Mouse (Mus musculus) midbrain, embryonic 13.5 days (tissue): ENCODE measurements around the gene Paqr5. TPM values are rescaled to one million over a fixed set of nuclear protein-coding genes. Genes with fewer than 3 reads are reported as not detected.

ENCODE experiments used
- ATAC-seq: fragments of 200-750 bp; cut with Nextera tagmentation; 2 replicates; pipeline ENCODE4 v1.8.0; 2017; ENCODE audit warnings: mild to moderate bottlenecking, moderate TSS enrichment, moderate library complexity
- H3K27ac ChIP-seq: fragments of 300-500 bp; sonication (generic); 2 replicates; pipeline ENCODE4 v1.5.1; 2015; ENCODE audit warnings: inconsistent platforms, mild to moderate bottlenecking, moderate library complexity
- H3K27me3 ChIP-seq: fragments of 300-500 bp; sonication (generic); 2 replicates; pipeline ENCODE4 v1.6.1; 2015; ENCODE audit warnings: mild to moderate bottlenecking, inconsistent platforms
- H3K36me3 ChIP-seq: fragments of 300-500 bp; sonication (generic); 2 replicates; pipeline ENCODE4 v1.6.1; 2015; ENCODE audit warnings: mild to moderate bottlenecking, inconsistent platforms
- H3K4me1 ChIP-seq: fragments of 300-500 bp; sonication (generic); replicated peaks from 2 replicates; pipeline ENCODE4 v1.6.1; 2015; ENCODE audit warnings: inconsistent platforms
- H3K4me2 ChIP-seq: fragments of 300-500 bp; sonication (generic); replicated peaks from 2 replicates; pipeline ENCODE4 v1.6.1; 2015; ENCODE audit warnings: moderate library complexity, mild to moderate bottlenecking, inconsistent platforms
- H3K4me3 ChIP-seq: fragments of 300-500 bp; sonication (generic); replicated peaks from 2 replicates; pipeline ENCODE4 v1.5.1; 2015; ENCODE audit warnings: mild to moderate bottlenecking, inconsistent platforms
- H3K9ac ChIP-seq: fragments of 300-500 bp; sonication (generic); replicated peaks from 2 replicates; pipeline ENCODE4 v1.6.1; 2015; ENCODE audit warnings: mild to moderate bottlenecking, inconsistent platforms
- H3K9me3 ChIP-seq: fragments of 300-500 bp; sonication (generic); 2 replicates; pipeline ENCODE4 v1.6.1; 2016; ENCODE audit warnings: mild to moderate bottlenecking, inconsistent platforms
- WGBS: fragments of 180-500 bp; shearing (Covaris S2); methylation state at CpG from one replicate; pipeline ENCODE4 v1.1.7; 2015; 5-methylcytosine and 5-hydroxymethylcytosine counted together
- polyA plus RNA-seq: library from polyadenylated mRNA; unstranded; fragments of >200 nt; fragmentation: Nextera tagmentation; extraction: Ambion mirVana; gene quantifications from 2 replicates; pipeline ENCODE4 v1.2.1, GENCODE M21; 2015

The Paqr5 gene
- polyA plus RNA-seq, 1 experiment from 2014 or later = 0.75 TPM

DNA sequence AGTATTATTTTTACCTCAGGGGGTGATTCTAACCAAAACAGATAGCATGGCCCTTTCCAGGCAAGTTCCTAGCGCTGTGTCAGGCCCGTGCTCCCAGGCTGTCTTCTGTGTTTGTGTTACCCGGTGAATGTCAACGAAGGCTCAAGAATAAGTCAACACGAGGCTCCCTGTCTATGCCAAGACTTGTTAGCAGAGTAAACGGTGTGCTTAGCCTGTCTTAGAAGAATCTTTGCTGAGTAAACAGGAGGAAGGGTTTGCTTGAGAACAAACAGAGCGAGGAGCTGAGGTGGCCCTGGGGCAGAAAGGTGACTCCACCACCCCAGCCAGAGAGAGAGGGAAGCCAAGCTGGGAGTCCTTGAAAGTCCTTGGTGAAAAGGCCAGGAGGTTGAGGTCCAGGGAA is 122.5 kb downstream of the Paqr5 start:
- Histone ChIP-seq H3K9me3 (no peaks in the 10 kb centered on the region), H3K4me2 (no peak overlapping the region), H3K27ac (no peak overlapping the region), H3K27me3 (peaks cover 23% of the 10 kb centered on the region), H3K4me1 (peaks cover 23% of the 10 kb centered on the region), H3K4me3 (no peak overlapping the region), H3K36me3 (no peaks in the 10 kb centered on the region), H3K9ac (no peak overlapping the region)
- ATAC-seq = no peak
- 65% methylated on average over 7 of the region's 7 CpGs for WGBS

Other genes starting within 250 kb of the Paqr5 start
- gene Rplp1, start 112.3 kb downstream of the Paqr5 start, polyA plus RNA-seq = 860 and 872 TPM in 2 replicates
- gene Kif23, start 80.1 kb downstream of the Paqr5 start, polyA plus RNA-seq = 36.8 and 40.1 TPM in 2 replicates
- 16.7 and 17.5 TPM in 2 replicates for gene Glce, start 95.8 kb upstream of the Paqr5 start, polyA plus RNA-seq